Mouse (Mus musculus) Muller cell, postnatal 12 days (primary cell): Measurements from ENCODE around the gene Fam89b.

ENCODE experiments used
- DNase-seq: peaks from one replicate; pipeline ENCODE4 v3.0.0-alpha.2; 2015; ENCODE audit errors: inconsistent ontology term

Fam89b gene

GRCm38 (mm10) chr19:5739446-5739845 lies 10.0 kb upstream of the Fam89b start:
- DNase-seq = no peak

- DNase-seq = no peak
These were observed 4.9 kb upstream of the Fam89b start for GRCm38 (mm10) chr19:5734325-5734724.

GRCm38 (mm10) chr19:5731264-5731978 lies 2.0 kb upstream of the Fam89b start:
- peak; percentile 95 for DNase-seq

- no peak for DNase-seq
These were observed 1.1 kb upstream of the Fam89b start for GRCm38 (mm10) chr19:5730314-5731186.

- peak; percentile 67 for DNase-seq
These were observed 616 bp downstream of the Fam89b start for GRCm38 (mm10) chr19:5728631-5729443.

- peak; percentile 86 for DNase-seq
These were observed 1.8 kb downstream of the Fam89b start for GRCm38 (mm10) chr19:5727701-5728100.

- DNase-seq = no peak
These were observed 2.4 kb downstream of the Fam89b start for GRCm38 (mm10) chr19:5726961-5727578.

GRCm38 (mm10) chr19:5725767-5726515 lies 3.5 kb downstream of the Fam89b start, which contains the start of gene Ehbp1l1:
Gene Ehbp1l1 (minus strand): TSS chr19:5726317.
- DNase-seq = peak; percentile 76

- DNase-seq = no peak
These were observed 4.3 kb downstream of the Fam89b start for GRCm38 (mm10) chr19:5725029-5725707.

GRCm38 (mm10) chr19:5724549-5724941 lies 4.9 kb downstream of the Fam89b start:
- DNase-seq = peak; percentile 81

- no peak for DNase-seq
These were observed 5.4 kb downstream of the Fam89b start for GRCm38 (mm10) chr19:5723934-5724548.

GRCm38 (mm10) chr19:5722848-5723425 lies 6.5 kb downstream of the Fam89b start:
- DNase-seq = no peak

- DNase-seq = no peak
These were observed 8.2 kb downstream of the Fam89b start for GRCm38 (mm10) chr19:5721233-5721632.

GRCm38 (mm10) chr19:5716955-5717354 lies 12.5 kb downstream of the Fam89b start:
- no peak for DNase-seq

GRCm38 (mm10) chr19:5715793-5716688 lies 13.4 kb downstream of the Fam89b start:
- DNase-seq = no peak

- peak; percentile 59 for DNase-seq
These were observed 15.7 kb downstream of the Fam89b start for GRCm38 (mm10) chr19:5713730-5714129.

- no peak for DNase-seq
These were observed 16.2 kb downstream of the Fam89b start for GRCm38 (mm10) chr19:5713255-5713654.

GRCm38 (mm10) chr19:5711907-5712460 lies 17.5 kb downstream of the Fam89b start:
- DNase-seq = no peak
